Comparison of ENCODE assay signal across 13 mouse cellular contexts in genomic region chr6:142831243-142831642, GRCm38 (mm10). TPM values are rescaled to one million over a fixed set of nuclear protein-coding genes. Genes with fewer than 3 reads are reported as not detected.
DNase-seq lines count a peak whose midpoint lies in the region; ATAC-seq and TF ChIP-seq lines count a peak whose summit lies in the region.
"Had no signal": no experiment of that assay in that cellular context is flagged by ENCODE, and none has a peak within 500 bp of the region (broad histone marks: within the 10 kb centered on the region; RNA-seq: fewer than 3 reads in every experiment).

No protein-coding gene starts in this region.

- H3K27ac ChIP-seq in forebrain, postnatal 0 days (ENCODE audit: low read depth, low read length), result no peak overlapping the region
- H3K27ac ChIP-seq in forebrain, embryonic 13.5 days, result no peak overlapping the region
- H3K27ac ChIP-seq in intestine, embryonic 14.5 days (ENCODE audit: low read depth), result no peak overlapping the region
- no peak overlapping the region for H3K27ac ChIP-seq in hindbrain, embryonic 10.5 days
- H3K27ac ChIP-seq: embryonic facial prominence, embryonic 13.5 days; neural tube, embryonic 15.5 days had no signal

- no peaks in the 10 kb centered on the region for H3K9me3 ChIP-seq in forebrain, postnatal 0 days (ENCODE audit: low read length)
- H3K9me3 ChIP-seq in forebrain, embryonic 13.5 days (replicated peaks), result no peaks in the 10 kb centered on the region
- H3K9me3 ChIP-seq in intestine, embryonic 14.5 days (ENCODE audit: control insufficient read depth, low read length), result no peaks in the 10 kb centered on the region
- H3K9me3 ChIP-seq in hindbrain, embryonic 10.5 days, result no peaks in the 10 kb centered on the region
- H3K9me3 ChIP-seq: embryonic facial prominence, embryonic 13.5 days; neural tube, embryonic 15.5 days had no signal

- peak; percentile 26 for TF ChIP-seq CTCF in forebrain, postnatal 0 days (IDR thresholded peaks at IDR 0.05; ENCODE audit: low read depth)

- WGBS in forebrain, postnatal 0 days, result 72% methylated on average over 8 of the region's 8 CpGs
- 63% methylated on average over 8 of the region's 8 CpGs for WGBS in forebrain, embryonic 13.5 days
- WGBS in intestine, embryonic 14.5 days, result 21% methylated on average over 8 of the region's 8 CpGs
- 50% methylated on average over 8 of the region's 8 CpGs for WGBS in hindbrain, embryonic 10.5 days

- no peak for DNase-seq in forebrain, postnatal 0 days
- DNase-seq in intestine, embryonic 14.5 days (ENCODE audit: low spot score), result no peak
- peak; percentile 14 to 19 for DNase-seq in spleen, postnatal 36 days (ENCODE audit: low spot score in 2 of 2)
- no peak for DNase-seq in hindbrain, embryonic 10.5 days (ENCODE audit: low spot score)
- DNase-seq in right cerebral cortex, adult 18-20 months, result no peak
- no peak for DNase-seq in testis, postnatal 14 days (ENCODE audit: low spot score)
- DNase-seq: adrenal gland, adult 2 months; gastrocnemius, postnatal 10 days had no signal

- 0 out of 2 replicates have a peak, but pooled peaks cover 8% of the 10 kb centered on the region for H3K36me3 ChIP-seq in forebrain, postnatal 0 days (ENCODE audit: insufficient read depth)
- H3K36me3 ChIP-seq in forebrain, embryonic 13.5 days (ENCODE audit: poor library complexity, severe bottlenecking), result peaks cover 12% of the 10 kb centered on the region; the same call in 1 of the 2 replicates
- H3K36me3 ChIP-seq in intestine, embryonic 14.5 days (ENCODE audit: control insufficient read depth, insufficient read depth, low read length), result no peaks in the 10 kb centered on the region
- 0 out of 2 replicates have a peak, but pooled peaks cover 5% of the 10 kb centered on the region for H3K36me3 ChIP-seq in hindbrain, embryonic 10.5 days
- H3K36me3 ChIP-seq: embryonic facial prominence, embryonic 13.5 days had no signal

- ATAC-seq in forebrain, postnatal 0 days, result no peak
- ATAC-seq in forebrain, embryonic 13.5 days, result no peak
- peak; percentile 67 for ATAC-seq in CD4-positive, CD25-positive, alpha-beta regulatory T cell, adult 4 months
- 0 out of 2 replicates have a peak, but pooled peaks have one; percentile 32 for ATAC-seq in intestine, embryonic 14.5 days (replicated peaks; ENCODE audit: low FRiP score, low TSS enrichment, low read depth)

- no peaks in the 10 kb centered on the region; the same call in 1 of the 2 replicates for H3K4me1 ChIP-seq in forebrain, postnatal 0 days (ENCODE audit: insufficient read depth)
- H3K4me1 ChIP-seq in forebrain, embryonic 13.5 days, result no peaks in the 10 kb centered on the region
- 0 out of 2 replicates have a peak, but pooled peaks cover 3% of the 10 kb centered on the region for H3K4me1 ChIP-seq in intestine, embryonic 14.5 days (replicated peaks; ENCODE audit: control insufficient read depth, insufficient read depth, low read length)
- peaks cover 27% of the 10 kb centered on the region for H3K4me1 ChIP-seq in hindbrain, embryonic 10.5 days (replicated peaks)

- H3K4me3 ChIP-seq in forebrain, postnatal 0 days (ENCODE audit: low read depth, low read length), result no peak overlapping the region
- no peak overlapping the region for H3K4me3 ChIP-seq in forebrain, embryonic 13.5 days
- no peak overlapping the region for H3K4me3 ChIP-seq in intestine, embryonic 14.5 days (ENCODE audit: low read depth, low read length)
- H3K4me3 ChIP-seq in hindbrain, embryonic 10.5 days, result no peak overlapping the region
- H3K4me3 ChIP-seq: embryonic facial prominence, embryonic 13.5 days; neural tube, embryonic 15.5 days had no signal

- no peak overlapping the region for H3K4me2 ChIP-seq in forebrain, postnatal 0 days (ENCODE audit: low read depth)
- no peak overlapping the region for H3K4me2 ChIP-seq in forebrain, embryonic 13.5 days
- H3K4me2 ChIP-seq in intestine, embryonic 14.5 days (ENCODE audit: low read length), result no peak overlapping the region
- H3K4me2 ChIP-seq: embryonic facial prominence, embryonic 13.5 days; neural tube, embryonic 15.5 days had no signal

- no peak overlapping the region for H3K9ac ChIP-seq in forebrain, postnatal 0 days
- H3K9ac ChIP-seq in forebrain, embryonic 13.5 days, result no peak overlapping the region
- no peak overlapping the region for H3K9ac ChIP-seq in intestine, embryonic 14.5 days (ENCODE audit: low read length)
- H3K9ac ChIP-seq: embryonic facial prominence, embryonic 13.5 days; neural tube, embryonic 15.5 days had no signal

- no peaks in the 10 kb centered on the region for H3K27me3 ChIP-seq in forebrain, postnatal 0 days (ENCODE audit: insufficient read depth, low read length)
- H3K27me3 ChIP-seq in forebrain, embryonic 13.5 days, result no peaks in the 10 kb centered on the region
- no peaks in the 10 kb centered on the region for H3K27me3 ChIP-seq in intestine, embryonic 14.5 days (replicated peaks; ENCODE audit: control insufficient read depth, insufficient read depth, low read length)
- H3K27me3 ChIP-seq in hindbrain, embryonic 10.5 days (ENCODE audit: insufficient read depth, poor library complexity, severe bottlenecking), result no peaks in the 10 kb centered on the region
- H3K27me3 ChIP-seq: embryonic facial prominence, embryonic 13.5 days; neural tube, embryonic 15.5 days had no signal

RNA-seq across cellular contexts. Expression of gene Sult6b2, which starts 26.9 kb away (rescaled TPM):
- total RNA-seq in forebrain, postnatal 0 days (2014; rRNA removed), result 0.05 and 0.15 TPM in 2 replicates
- 0.12 and 0.24 TPM in 2 replicates for polyA plus RNA-seq in forebrain, postnatal 0 days (2015; fragmentation: Nextera tagmentation; extraction: Ambion mirVana)
- not detected in 2 replicates for polyA plus RNA-seq in forebrain, embryonic 13.5 days (2015; fragmentation: Nextera tagmentation; extraction: Ambion mirVana)
- not detected for polyA plus RNA-seq in CD4-positive, CD25-positive, alpha-beta regulatory T cell, adult 4 months (2017; shearing (Covaris generic))
- polyA plus RNA-seq in intestine, embryonic 14.5 days (2014; fragmentation: Nextera tagmentation; extraction: Ambion mirVana), result 0.19 and 0.28 TPM in 2 replicates
- polyA plus RNA-seq in hindbrain, embryonic 10.5 days (2016; fragmentation: Nextera tagmentation; extraction: Ambion mirVana), result 0.07 and 0.11 TPM in 2 replicates
- total RNA-seq: adrenal gland, adult 2 months; gastrocnemius, postnatal 10 days had no signal
- polyA plus RNA-seq: adrenal gland, adult 2 months; embryonic facial prominence, embryonic 13.5 days; lung, embryonic 16.5 days had no signal

Comparison
In these comparisons a context has a peak if more than half of its experiments do, and no peak if none do; other contexts are left out.
1. ATAC-seq: peak in CD4-positive, CD25-positive, alpha-beta regulatory T cell, adult 4 months (single experiment) and intestine, embryonic 14.5 days (single experiment); none in forebrain, postnatal 0 days (single experiment) and forebrain, embryonic 13.5 days (single experiment).
2. DNase-seq: peak in spleen, postnatal 36 days (2 of 2); none in forebrain, postnatal 0 days (single experiment), intestine, embryonic 14.5 days (single experiment), hindbrain, embryonic 10.5 days (single experiment), right cerebral cortex, adult 18-20 months (single experiment) and testis, postnatal 14 days (single experiment).